Mouse (Mus musculus): ENCODE measurements around the gene Grid1.

Gene Grid1

GRCm38 (mm10) chr14:34916315-34916714, 96.4 kb downstream of the Grid1 start:
- no peak for DNase-seq (ENCODE audit: low spot score in 2 of 2)

DNA sequence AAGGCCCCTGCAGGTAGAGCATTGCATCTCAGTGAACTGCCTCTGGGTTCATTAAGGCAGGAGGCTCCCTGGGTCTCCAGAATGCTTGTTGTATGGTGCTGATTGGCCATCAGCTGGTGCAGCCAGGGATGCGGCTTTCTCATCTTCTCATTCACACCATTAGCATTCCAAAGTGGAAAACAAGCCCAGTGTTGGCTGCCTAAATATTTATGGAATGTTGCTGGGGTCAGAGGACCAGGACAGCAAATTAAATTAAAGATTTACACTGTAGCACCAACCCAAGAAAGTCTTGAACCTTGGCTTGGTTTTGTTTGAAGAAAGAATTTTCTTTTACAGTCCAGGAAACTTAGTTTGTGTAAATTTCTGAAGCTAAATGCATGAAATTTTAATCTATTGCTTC, 97.2 kb downstream of the Grid1 start:
- no peak for DNase-seq (ENCODE audit: low spot score in 2 of 2)

- DNase-seq (ENCODE audit: low spot score in 2 of 2) = no peak
Observed at GRCm38 (mm10) chr14:34919221-34919620, 99.3 kb downstream of the Grid1 start.

DNA sequence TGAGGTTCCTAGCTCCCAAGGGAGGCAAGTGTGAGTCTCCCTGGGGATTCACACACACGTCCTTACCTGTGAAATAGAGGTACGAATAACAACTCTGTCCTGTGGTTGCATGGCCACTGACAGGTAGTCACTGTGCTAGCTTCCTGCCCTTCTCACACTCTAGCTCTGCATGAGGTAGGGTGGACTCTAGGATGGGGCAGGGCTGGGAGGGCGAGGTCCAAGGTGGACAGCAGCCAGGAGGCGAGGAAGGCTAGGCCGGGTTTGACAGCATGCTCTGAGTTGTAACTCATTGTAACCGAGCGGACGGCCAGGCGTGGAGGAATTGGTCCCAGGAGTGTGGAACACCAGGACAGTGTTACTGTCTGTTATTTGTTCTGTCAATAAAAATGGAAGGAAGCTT, 101.4 kb downstream of the Grid1 start:
- no peak for DNase-seq (ENCODE audit: low spot score in 2 of 2)

DNA sequence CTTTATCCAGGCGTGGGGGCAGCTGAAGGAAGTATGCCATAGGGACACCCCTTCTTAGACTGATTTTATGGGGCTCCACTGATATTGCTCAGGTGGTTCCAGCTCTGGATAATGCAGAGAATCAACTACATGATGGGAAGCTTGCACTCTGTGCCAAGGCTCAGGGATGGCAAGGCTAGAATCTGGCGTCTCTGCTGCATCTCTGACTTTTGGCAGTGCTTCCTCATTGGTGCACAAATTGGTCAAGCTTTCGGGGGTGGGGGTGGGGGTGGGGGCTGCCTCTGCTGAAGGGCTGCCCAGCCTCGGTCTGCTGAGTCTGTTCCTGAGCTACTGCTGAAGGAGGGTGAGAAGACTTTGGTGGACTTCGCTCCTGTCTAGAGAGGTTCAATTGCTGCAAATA, 105.1 kb downstream of the Grid1 start:
- DNase-seq (ENCODE audit: low spot score in 2 of 2) = no peak

- no peak for DNase-seq (ENCODE audit: low spot score in 2 of 2)
Observed at GRCm38 (mm10) chr14:34930040-34930719, 110.3 kb downstream of the Grid1 start.

DNA sequence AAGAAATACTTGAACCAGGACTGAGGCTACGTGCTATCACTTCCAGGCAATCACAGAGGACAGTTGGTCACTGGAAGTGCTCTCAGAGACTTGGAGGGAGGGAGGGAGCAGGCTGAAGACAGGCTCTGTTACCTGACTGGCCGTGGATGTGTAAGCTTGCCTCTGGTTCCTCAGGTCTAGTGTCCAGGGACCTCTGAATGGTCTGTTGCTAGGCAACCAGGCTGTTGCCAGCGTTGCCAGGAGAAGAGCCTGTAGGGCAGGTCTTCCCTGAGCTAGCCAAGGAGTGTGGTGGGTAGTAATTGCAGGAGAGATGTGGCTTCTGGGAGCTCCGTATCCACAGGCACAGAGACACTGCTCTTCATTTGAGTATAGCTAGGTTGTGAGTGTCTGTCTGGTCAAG, 113.3 kb downstream of the Grid1 start:
- DNase-seq (ENCODE audit: low spot score in 2 of 2) = no peak

GRCm38 (mm10) chr14:34936192-34936770, 116.4 kb downstream of the Grid1 start:
- no peak for DNase-seq (ENCODE audit: low spot score in 2 of 2)

DNA sequence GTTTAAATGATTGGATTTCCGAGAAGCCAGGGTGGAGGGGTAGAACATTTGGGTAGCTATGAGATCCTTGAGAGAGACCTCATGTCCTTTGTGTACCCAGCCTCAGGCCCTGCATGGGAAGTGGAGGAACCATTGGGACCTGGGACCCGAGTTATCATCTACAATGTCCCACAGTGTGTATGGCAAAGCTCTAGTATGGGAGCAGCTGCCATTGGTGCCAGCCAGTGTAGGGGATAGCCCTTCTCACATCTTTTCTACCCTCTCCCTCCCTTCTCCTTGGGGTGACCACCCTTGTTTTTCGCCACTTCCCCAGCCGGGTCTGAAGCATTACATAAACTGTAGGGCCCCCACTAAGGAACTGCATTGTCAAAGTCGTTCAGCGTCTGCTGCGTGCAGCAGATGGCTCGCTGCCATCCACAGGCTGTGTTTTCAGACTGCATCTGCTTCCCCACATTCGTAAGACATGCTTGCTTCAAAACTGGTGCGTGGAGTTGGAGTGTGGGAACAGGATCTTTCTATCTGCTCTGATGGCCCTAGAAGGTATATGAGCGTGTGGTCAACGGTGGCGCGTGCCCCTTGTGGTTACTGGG, 124.6 kb downstream of the Grid1 start:
- no peak for DNase-seq (ENCODE audit: low spot score in 2 of 2)

- DNase-seq (ENCODE audit: low spot score in 2 of 2) = no peak
Observed at GRCm38 (mm10) chr14:34945471-34946313, 125.8 kb downstream of the Grid1 start.

GRCm38 (mm10) chr14:34946314-34946583, 126.3 kb downstream of the Grid1 start:
- DNase-seq (ENCODE audit: low spot score in 2 of 2) = no peak

DNA sequence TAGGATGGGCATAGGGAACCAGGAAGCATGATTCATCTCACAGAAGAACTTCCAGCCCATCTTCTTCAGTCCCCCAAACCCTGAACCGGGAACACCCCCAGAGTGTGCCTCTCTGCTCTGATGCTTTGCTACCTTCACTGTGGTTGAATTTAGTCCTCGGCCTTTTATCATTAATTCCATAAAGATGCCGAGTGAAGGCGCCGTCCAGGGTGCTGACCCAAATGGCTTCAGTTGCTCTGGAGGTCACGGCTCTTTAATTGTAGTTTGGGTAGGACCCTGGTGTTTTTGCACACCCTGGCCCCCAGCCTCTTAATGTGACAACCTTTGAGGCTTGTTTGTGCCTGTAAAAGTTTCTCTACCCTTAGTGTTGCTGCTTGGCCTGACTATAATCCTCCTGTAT, 128.3 kb downstream of the Grid1 start:
- no peak for DNase-seq (ENCODE audit: low spot score in 2 of 2)

GRCm38 (mm10) chr14:34952311-34952710, 132.4 kb downstream of the Grid1 start:
- DNase-seq (ENCODE audit: low spot score in 2 of 2) = no peak

DNA sequence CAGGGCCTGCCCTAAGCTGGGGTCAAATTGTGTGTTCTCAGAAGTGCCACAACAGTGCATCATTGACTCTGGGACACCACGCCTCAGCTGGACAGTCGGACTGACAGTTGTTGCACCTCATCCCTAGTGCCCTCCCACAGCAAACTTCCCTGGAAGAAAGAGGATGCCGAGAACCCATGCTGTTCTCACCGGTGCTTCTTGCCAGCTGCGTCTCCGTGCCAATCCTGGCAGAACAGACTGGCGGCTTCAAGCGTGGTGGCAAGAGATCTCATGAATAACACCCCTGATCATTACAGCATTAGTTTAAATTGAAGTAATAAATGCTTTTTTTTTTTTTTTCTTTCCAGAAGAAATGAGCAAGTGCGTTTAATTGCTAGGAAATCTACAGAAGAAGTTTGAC, 133.7 kb downstream of the Grid1 start:
- no peak for DNase-seq (ENCODE audit: low spot score in 2 of 2)

DNA sequence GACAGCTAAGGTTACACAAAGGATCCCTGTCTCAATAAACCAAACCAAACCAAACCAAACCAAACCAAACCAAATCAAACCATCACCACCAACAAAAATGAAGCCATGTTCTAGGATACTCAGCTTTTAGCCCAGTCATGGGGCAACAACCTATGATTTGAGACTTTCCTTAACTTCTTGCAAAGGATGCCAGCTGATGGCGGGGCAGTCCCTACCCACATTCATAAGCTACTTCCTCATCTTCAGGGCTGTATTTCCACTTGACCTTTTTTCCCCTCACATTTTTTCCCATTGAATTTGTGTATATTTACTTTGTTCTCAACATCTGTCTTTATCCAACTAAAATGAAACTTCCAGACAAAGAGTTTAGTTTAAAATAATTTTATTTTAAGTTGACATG, 135.8 kb downstream of the Grid1 start:
- DNase-seq (ENCODE audit: low spot score in 2 of 2) = no peak

DNA sequence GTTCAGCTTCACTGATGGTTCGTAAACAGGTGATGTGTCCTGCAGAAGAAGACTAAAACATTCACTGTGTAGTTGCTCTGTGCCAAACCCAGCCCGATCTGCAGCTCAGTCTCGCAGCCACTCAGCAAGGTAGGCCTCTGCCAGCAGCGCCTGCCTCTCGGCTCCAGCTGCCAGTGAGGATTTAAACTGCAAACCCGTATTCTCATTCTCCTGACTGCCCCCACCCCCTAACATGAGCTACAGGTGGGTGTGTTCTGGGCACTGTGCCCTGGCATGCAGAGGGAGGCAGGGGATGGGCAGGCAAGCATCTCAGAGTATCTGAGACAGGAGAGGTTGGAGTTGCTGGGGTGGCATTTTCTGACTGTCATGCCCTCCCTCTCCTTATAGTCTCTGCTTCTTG, 140.3 kb downstream of the Grid1 start:
- DNase-seq (ENCODE audit: low spot score in 2 of 2) = no peak

- no peak for DNase-seq (ENCODE audit: low spot score in 2 of 2)
Observed at GRCm38 (mm10) chr14:34963616-34964168, 143.8 kb downstream of the Grid1 start.

DNA sequence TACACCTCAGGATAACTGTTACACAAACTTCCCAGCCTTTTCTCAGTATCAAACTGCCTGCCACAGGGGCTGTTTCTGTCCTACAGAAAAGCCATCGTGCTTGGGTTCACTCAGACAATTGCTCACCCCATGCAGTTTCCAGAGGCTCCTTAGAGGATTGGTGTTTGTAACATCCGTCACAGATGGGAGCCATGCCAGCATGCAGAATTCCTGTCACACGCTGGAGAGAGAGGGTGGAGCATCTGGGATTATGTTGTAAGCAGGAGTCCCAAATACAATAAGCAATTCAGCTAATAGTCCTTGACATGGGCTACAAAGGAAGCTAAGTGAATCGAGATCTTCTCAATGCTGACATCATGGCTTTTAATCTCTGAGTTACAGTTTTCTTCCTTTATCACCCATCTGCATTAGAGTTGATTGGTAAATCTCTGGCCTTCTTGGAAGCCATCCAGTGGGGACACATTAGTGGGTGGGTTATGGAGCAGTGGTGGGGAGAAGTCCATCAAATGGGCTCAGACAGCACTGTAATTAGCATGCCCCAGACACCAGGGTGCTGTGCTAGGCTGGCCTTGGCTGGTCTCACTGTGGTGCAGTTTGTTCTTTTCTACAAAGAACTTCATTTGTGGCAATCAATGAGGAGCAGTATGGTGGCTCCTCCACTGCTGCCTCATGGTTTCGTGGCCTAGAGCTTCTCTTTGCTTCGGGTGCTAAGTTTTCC, 149.4 kb downstream of the Grid1 start:
- DNase-seq (ENCODE audit: low spot score in 2 of 2) = no peak

GRCm38 (mm10) chr14:34972930-34973329, 153.0 kb downstream of the Grid1 start:
- no peak for DNase-seq (ENCODE audit: low spot score in 2 of 2)

- DNase-seq (ENCODE audit: low spot score in 2 of 2) = no peak
Observed at GRCm38 (mm10) chr14:34980756-34981155, 160.8 kb downstream of the Grid1 start.

DNA sequence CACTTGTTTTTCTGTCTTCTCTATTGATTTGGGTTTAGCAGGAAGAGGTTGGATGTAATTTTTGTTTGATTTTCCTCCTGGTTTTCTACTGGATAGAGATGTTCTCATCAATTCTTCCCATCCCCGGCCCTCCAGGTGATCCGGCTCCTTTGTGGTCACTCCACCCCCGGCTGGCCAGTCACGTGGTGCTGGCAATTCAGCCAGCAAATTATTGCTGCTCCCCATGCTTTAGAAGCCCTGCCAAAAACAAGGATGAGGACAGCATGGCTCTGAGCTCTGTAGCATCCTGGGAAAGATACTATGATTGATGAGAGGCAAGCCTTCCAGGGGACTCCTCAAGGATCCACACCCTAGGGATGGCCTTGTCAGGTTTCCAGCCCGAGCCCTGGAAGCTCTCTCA, 169.2 kb downstream of the Grid1 start:
- no peak for DNase-seq (ENCODE audit: low spot score in 2 of 2)

DNA sequence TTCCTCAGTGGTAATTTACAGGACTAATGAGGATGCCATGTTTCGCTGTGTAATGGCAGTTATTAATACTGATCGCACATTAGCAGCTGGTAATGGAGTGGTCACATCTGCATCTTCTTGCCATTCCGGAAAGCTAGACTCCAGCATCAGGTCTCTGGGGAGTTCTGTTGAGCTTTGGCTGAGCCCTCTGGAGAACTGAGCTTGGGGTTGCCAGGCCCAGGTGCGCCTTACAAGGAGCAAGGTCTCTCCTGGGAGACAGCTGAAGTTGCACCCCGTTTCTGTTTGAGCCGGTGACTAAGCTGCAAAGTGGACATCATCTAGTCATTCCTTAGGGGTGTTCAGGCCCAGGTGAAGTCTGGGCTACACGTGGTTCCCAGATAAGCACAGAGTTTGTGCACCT, 186.8 kb downstream of the Grid1 start:
- DNase-seq (ENCODE audit: low spot score in 2 of 2) = no peak
